Mouse (Mus musculus) hindbrain, embryonic 15.5 days (tissue): Measurements from ENCODE around the gene Bok. TPM values are rescaled to one million over a fixed set of nuclear protein-coding genes. Genes with fewer than 3 reads are reported as not detected.

Experiments used
- ATAC-seq: fragments of 200-750 bp; cut with Nextera tagmentation; 2 replicates; pipeline ENCODE4 v1.8.0; 2017; ENCODE audit warnings: low read depth, moderate number of reproducible peaks, moderate TSS enrichment; ENCODE audit not compliant: low FRiP score
- H3K27ac ChIP-seq: fragments of 300-500 bp; sonication (generic); replicated peaks from 2 replicates; pipeline ENCODE4 v1.5.1; 2015; ENCODE audit warnings: mild to moderate bottlenecking, inconsistent platforms
- H3K27me3 ChIP-seq: fragments of 300-500 bp; sonication (generic); 2 replicates; pipeline ENCODE4 v1.6.1; 2015; ENCODE audit warnings: control low read depth, inconsistent platforms
- H3K36me3 ChIP-seq: fragments of 300-500 bp; sonication (generic); 2 replicates; pipeline ENCODE4 v1.6.1; 2015; ENCODE audit warnings: control low read depth, inconsistent platforms
- H3K4me1 ChIP-seq: fragments of 300-500 bp; sonication (generic); replicated peaks from 2 replicates; pipeline ENCODE4 v1.6.1; 2015; ENCODE audit warnings: control low read depth, inconsistent platforms
- H3K4me2 ChIP-seq: fragments of 300-500 bp; sonication (generic); 2 replicates; pipeline ENCODE4 v1.6.1; 2015; ENCODE audit warnings: moderate library complexity, mild to moderate bottlenecking, inconsistent platforms
- H3K4me3 ChIP-seq: fragments of 300-500 bp; sonication (generic); 2 replicates; pipeline ENCODE4 v1.5.1; 2015; ENCODE audit warnings: mild to moderate bottlenecking, inconsistent platforms
- H3K9ac ChIP-seq: fragments of 300-500 bp; sonication (generic); 2 replicates; pipeline ENCODE4 v1.6.1; 2015; ENCODE audit warnings: inconsistent platforms
- H3K9me3 ChIP-seq: fragments of 300-500 bp; sonication (generic); 2 replicates; pipeline ENCODE4 v1.6.1; 2016; ENCODE audit warnings: control low read depth, inconsistent platforms
- WGBS: fragments of 180-500 bp; shearing (Covaris S2); methylation state at CpG from one replicate; pipeline ENCODE4 v1.1.7; 2015; 5-methylcytosine and 5-hydroxymethylcytosine counted together
- polyA plus RNA-seq: library from polyadenylated mRNA; unstranded; fragments of >200 nt; fragmentation: Nextera tagmentation; extraction: Ambion mirVana; gene quantifications from 2 replicates; pipeline ENCODE4 v1.2.1, GENCODE M21; 2015

Bok gene
- polyA plus RNA-seq, 1 experiment from 2014 or later, result 108 TPM

DNA sequence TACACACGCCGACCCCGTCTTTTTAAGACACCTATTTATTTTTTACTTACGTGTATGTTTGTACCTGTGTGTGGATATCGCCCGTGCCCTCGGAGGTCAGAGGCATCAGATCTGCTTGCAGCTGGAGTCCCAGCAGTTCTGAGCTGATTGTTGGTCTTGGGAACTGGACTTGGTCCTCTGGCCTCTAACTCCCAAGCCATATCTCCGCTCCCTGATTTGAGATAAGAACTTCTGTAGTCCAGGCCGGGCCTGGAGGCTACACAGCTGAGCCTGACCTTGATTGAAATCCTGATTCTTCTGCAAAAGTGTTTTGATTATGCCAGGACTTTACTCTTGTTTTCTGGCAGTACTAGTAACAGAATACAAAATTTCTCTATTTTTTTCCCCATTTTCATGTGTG is 7.3 kb downstream of the Bok start:
- H3K36me3 ChIP-seq, result peaks cover 15% of the 10 kb centered on the region; the same call in 1 of the 2 replicates
- H3K9ac ChIP-seq, result no peak overlapping the region
- H3K4me3 ChIP-seq, result no peak overlapping the region
- H3K4me2 ChIP-seq, result no peak overlapping the region
- H3K4me1 ChIP-seq, result peaks cover 12% of the 10 kb centered on the region
- no peak overlapping the region for H3K27ac ChIP-seq
- WGBS, result 97% methylated on average over 9 of the region's 9 CpGs
- no peaks in the 10 kb centered on the region for H3K9me3 ChIP-seq
- no peak for ATAC-seq
- H3K27me3 ChIP-seq, result no peaks in the 10 kb centered on the region

DNA sequence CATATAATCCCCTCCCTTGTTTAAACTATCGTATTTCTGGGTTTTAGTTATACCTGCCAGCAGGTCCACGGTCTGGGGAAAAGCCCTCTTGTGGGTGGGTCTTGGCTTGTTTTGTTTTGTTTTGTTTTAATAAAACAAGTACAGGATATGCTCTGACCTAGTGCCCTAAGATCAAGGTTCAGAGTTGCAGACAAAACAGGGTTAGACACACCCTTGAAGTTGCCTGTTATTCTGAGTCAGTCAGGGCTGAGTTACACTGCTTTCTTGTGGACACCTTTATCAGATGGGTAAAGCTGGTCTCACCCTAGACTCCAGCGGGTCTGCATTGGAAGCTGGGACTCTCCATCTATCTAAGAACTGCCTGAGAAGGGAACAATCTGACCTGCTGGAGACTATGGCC is 8.0 kb downstream of the Bok start:
- H3K9me3 ChIP-seq, result no peaks in the 10 kb centered on the region
- WGBS, result 92% methylated on average over 3 of the region's 3 CpGs
- ATAC-seq, result no peak
- no peak overlapping the region for H3K4me3 ChIP-seq
- peaks cover 15% of the 10 kb centered on the region; the same call in 1 of the 2 replicates for H3K36me3 ChIP-seq
- no peak overlapping the region for H3K9ac ChIP-seq
- H3K27ac ChIP-seq, result no peak overlapping the region
- peaks cover 5% of the 10 kb centered on the region for H3K4me1 ChIP-seq
- H3K27me3 ChIP-seq, result no peaks in the 10 kb centered on the region
- no peak overlapping the region for H3K4me2 ChIP-seq

DNA sequence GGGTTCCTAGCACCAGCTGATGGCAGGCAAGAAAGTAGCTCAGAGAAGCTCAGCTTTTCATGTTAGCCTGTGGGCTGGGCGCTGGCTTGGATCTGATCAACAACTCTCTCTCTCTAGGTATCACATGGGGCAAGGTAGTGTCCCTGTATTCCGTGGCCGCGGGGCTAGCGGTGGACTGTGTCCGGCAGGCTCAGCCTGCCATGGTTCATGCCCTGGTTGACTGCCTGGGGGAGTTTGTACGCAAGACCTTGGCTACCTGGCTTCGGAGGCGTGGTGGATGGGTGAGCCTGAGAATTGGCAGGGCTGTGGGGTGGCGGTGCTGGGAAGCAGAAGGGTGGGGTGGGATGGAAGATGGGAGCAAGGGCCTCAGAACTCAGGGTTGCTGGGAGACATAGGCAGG is 8.5 kb downstream of the Bok start:
- Histone ChIP-seq H3K36me3 (peaks cover 15% of the 10 kb centered on the region; the same call in 1 of the 2 replicates), H3K4me1 (peaks cover under 1% of the 10 kb centered on the region; the same call in 1 of the 2 replicates), H3K9me3 (no peaks in the 10 kb centered on the region), H3K9ac (no peak overlapping the region), H3K4me2 (no peak overlapping the region), H3K4me3 (no peak overlapping the region), H3K27ac (no peak overlapping the region), H3K27me3 (no peaks in the 10 kb centered on the region)
- 97% methylated on average over 10 of the region's 10 CpGs for WGBS
- ATAC-seq, result no peak

DNA sequence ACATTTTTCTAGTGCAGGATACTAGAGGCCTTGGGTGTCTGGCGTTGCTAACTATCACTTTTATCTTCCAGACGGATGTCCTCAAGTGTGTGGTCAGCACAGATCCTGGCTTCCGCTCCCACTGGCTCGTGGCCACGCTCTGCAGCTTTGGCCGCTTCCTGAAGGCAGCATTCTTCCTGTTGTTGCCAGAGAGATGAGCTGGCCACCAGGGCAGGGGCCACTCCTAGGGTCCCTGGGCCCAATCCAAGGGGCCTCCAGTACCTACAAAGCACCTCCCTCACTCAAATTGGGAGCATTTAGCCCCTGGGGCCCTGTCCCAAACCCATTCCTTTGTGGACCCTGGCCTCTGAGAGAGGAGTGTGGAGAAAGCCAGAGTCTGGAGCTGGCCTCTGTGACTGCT is 9.5 kb downstream of the Bok start:
- no peaks in the 10 kb centered on the region for H3K4me1 ChIP-seq
- H3K4me3 ChIP-seq, result no peak overlapping the region
- H3K36me3 ChIP-seq, result peaks cover 15% of the 10 kb centered on the region; the same call in 1 of the 2 replicates
- no peak for ATAC-seq
- no peaks in the 10 kb centered on the region for H3K9me3 ChIP-seq
- H3K4me2 ChIP-seq, result no peak overlapping the region
- 83% methylated on average over 6 of the region's 6 CpGs for WGBS
- no peak overlapping the region for H3K9ac ChIP-seq
- no peaks in the 10 kb centered on the region for H3K27me3 ChIP-seq
- H3K27ac ChIP-seq, result no peak overlapping the region

DNA sequence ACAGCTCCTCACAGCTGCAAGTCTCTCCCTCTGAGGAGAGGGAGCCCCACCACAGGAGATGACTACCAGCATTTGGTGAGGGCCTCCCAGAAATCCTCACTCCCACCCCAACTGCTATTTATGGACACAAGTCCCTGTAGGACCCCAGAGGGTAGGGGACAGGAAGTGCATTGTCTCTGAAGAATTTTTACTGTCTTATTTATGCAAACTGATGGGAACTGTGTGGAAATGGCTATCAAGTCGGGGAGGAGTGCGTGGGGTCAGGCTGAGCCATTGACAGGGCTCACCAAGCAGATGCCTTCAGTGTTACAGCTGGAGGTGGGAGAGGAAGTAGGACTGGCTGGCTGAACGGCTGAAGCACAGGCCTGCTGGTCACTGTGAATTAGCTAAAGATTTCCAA is 11.9 kb downstream of the Bok start:
- no peaks in the 10 kb centered on the region for H3K4me1 ChIP-seq
- no peak overlapping the region for H3K27ac ChIP-seq
- H3K36me3 ChIP-seq, result 0 out of 2 replicates have a peak, but pooled peaks cover 12% of the 10 kb centered on the region
- no peaks in the 10 kb centered on the region for H3K9me3 ChIP-seq
- ATAC-seq, result no peak
- H3K27me3 ChIP-seq, result no peaks in the 10 kb centered on the region
- 64% methylated on average over 3 of the region's 3 CpGs for WGBS
- no peak overlapping the region for H3K9ac ChIP-seq
- no peak overlapping the region for H3K4me3 ChIP-seq
- no peak overlapping the region for H3K4me2 ChIP-seq

DNA sequence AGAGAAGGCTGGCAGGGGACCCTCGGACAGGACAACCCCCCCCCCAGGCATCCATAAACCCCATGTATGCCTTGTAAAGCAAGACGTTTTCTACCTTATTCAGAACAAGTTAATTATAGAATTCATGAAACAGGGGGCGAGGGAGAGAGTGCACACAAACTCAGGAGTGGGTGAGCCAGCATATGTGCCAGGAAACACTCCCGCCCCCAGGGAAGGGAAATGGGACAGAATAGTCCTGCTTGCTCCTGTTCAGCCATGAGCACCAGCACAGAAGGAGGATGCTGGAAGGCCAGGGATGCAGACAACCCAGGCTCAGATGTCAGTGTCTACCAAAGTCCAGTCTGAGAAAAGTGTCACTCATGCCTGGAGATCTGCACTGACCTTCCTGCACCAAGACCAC is 13.7 kb downstream of the Bok start:
- no peaks in the 10 kb centered on the region for H3K4me1 ChIP-seq
- H3K4me2 ChIP-seq, result no peak overlapping the region
- no peak for ATAC-seq
- no peaks in the 10 kb centered on the region for H3K27me3 ChIP-seq
- no peak overlapping the region for H3K4me3 ChIP-seq
- no peak overlapping the region for H3K9ac ChIP-seq
- H3K27ac ChIP-seq, result no peak overlapping the region
- H3K9me3 ChIP-seq, result no peaks in the 10 kb centered on the region
- 84% methylated on average over 4 of the region's 4 CpGs for WGBS
- H3K36me3 ChIP-seq, result peaks cover 13% of the 10 kb centered on the region; the same call in 1 of the 2 replicates

DNA sequence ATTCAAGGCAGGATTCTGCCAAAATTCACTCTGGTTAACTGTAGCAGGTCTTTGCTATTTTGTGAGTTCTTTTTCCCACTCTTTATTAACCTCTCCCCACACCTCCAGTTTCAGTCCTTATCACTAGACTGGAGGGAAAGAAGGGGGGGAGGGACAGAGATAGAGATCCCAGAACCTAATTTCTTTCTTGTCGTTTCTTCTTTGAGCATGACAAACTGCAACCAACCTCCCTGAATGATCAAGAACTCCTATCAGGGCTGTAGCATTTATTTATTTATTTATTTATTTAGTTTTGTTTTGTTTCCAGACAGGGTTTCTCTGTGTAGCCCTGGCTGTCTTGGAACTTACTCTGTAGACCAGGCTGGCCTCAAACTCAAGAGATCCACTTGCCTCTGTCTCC is 16.6 kb downstream of the Bok start:
- WGBS, result 90% methylated on average over 1 of the region's 1 CpGs
- H3K4me1 ChIP-seq, result no peaks in the 10 kb centered on the region

DNA sequence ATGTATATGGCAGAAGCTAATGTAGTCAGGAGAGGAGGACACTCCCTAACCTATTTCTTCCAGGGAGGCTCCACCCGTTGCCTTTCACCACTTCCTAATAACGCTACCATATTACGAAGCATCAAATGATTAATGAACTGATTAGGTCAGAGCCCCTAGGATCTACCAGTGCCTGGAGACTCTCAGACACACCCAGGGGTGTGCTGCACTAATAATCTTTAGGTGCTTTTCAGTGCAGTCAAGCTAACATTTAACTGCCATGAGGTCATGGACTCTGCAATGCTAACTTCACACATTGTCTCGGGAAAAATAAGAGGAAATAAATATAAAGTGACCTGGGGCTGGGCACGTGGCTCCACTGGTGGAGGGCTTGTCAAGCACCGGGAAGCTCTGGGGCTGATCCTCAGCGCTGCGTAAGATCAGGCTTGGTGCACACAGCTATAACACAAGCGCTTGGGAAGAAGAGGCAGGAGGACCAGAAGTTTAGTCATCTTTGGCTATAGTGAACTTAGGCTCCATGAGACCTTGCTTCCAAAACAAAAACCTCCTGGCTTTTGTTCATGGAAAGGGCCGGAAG is 18.1 kb downstream of the Bok start:
- WGBS, result 96% methylated on average over 10 of the region's 10 CpGs
- ATAC-seq, result no peak
- Histone ChIP-seq H3K27ac (no peak overlapping the region), H3K27me3 (no peaks in the 10 kb centered on the region), H3K36me3 (peaks cover 15% of the 10 kb centered on the region; the same call in 1 of the 2 replicates), H3K9ac (no peak overlapping the region), H3K4me2 (no peak overlapping the region), H3K9me3 (no peaks in the 10 kb centered on the region), H3K4me3 (no peak overlapping the region), H3K4me1 (no peaks in the 10 kb centered on the region)

More for the DNA sequence above, 16.6 kb downstream of the Bok start:
- H3K27me3 ChIP-seq, result no peaks in the 10 kb centered on the region
- H3K9ac ChIP-seq, result no peak overlapping the region
- no peak overlapping the region for H3K4me2 ChIP-seq
- H3K36me3 ChIP-seq, result peaks cover 10% of the 10 kb centered on the region; the same call in 1 of the 2 replicates
- H3K4me3 ChIP-seq, result no peak overlapping the region
- H3K27ac ChIP-seq, result no peak overlapping the region
- ATAC-seq, result no peak
- no peaks in the 10 kb centered on the region for H3K9me3 ChIP-seq

DNA sequence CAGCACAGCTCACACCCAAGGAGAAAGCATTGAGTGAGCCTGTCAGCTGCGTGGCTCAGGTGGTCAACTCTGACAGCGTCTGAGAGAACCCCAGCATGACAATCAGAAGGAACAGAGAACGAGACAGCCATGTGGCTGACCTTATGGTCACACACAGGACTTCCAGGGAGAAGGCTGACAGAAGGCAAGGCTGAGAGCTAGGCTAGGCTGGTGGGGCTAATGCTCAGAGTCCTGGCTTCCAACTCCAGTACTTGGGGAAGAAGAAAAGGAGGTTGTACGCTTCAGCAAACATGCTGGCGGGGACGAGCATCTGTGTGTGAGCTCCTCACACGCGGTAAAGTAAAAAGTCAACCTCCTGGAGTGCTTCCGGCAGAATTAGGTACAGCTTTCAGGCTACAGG is 18.9 kb downstream of the Bok start:
- H3K4me2 ChIP-seq, result no peak overlapping the region
- H3K4me1 ChIP-seq, result no peaks in the 10 kb centered on the region
- no peaks in the 10 kb centered on the region for H3K9me3 ChIP-seq
- peaks cover 15% of the 10 kb centered on the region; the same call in 1 of the 2 replicates for H3K36me3 ChIP-seq
- no peak for ATAC-seq
- no peak overlapping the region for H3K9ac ChIP-seq
- 82% methylated on average over 9 of the region's 9 CpGs for WGBS
- H3K4me3 ChIP-seq, result no peak overlapping the region
- no peak overlapping the region for H3K27ac ChIP-seq
- H3K27me3 ChIP-seq, result no peaks in the 10 kb centered on the region

DNA sequence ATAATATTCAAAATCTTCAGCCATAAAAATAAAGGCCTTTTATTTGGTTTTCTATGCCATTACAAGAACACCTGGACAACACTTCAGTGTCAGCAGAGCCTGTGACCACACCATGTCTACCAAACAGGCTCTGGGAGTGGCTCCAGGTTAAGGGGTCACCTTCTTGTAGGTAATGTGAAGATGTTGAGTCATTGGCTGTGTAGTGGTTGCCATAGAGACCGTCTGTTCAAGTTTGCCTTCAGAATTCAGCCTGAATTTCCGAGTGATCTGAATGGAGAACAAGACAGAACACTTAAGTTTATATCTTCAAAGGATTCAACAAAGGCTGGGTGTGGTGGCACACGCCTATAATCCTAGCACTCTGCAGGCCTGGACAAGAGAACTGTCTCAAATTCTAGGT is 19.9 kb downstream of the Bok start:
- H3K9me3 ChIP-seq, result no peaks in the 10 kb centered on the region
- no peak for ATAC-seq
- no peak overlapping the region for H3K9ac ChIP-seq
- peaks cover 15% of the 10 kb centered on the region; the same call in 1 of the 2 replicates for H3K36me3 ChIP-seq
- no peak overlapping the region for H3K27ac ChIP-seq
- no peak overlapping the region for H3K4me2 ChIP-seq
- WGBS, result 72% methylated on average over 3 of the region's 3 CpGs
- no peaks in the 10 kb centered on the region for H3K27me3 ChIP-seq
- no peak overlapping the region for H3K4me3 ChIP-seq
- H3K4me1 ChIP-seq, result no peaks in the 10 kb centered on the region

DNA sequence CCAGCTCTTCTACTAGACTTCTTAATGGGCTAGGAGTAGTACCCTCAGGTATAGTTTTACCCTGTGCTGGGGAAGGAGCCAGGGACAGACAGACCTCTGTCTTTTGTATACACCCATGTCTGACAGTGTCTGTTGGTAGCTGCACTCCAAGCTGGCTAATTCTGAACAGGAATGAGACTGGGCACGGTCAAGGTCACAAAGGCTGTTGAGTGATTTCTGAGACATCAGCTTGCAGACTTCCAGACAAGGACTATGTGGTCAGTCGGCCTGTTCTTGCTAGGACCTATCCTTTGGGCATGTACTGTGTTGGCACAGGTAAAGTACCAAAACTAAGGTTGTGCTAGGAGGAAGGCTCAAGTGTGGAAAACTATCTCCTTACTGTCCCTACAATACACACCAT is 30.7 kb downstream of the Bok start:
- peaks cover 21% of the 10 kb centered on the region for H3K36me3 ChIP-seq
- H3K4me1 ChIP-seq, result no peaks in the 10 kb centered on the region
- H3K9me3 ChIP-seq, result no peaks in the 10 kb centered on the region
- ATAC-seq, result no peak
- H3K4me2 ChIP-seq, result no peak overlapping the region
- no peaks in the 10 kb centered on the region for H3K27me3 ChIP-seq
- no peak overlapping the region for H3K4me3 ChIP-seq
- WGBS, result 88% methylated on average over 2 of the region's 2 CpGs
- no peak overlapping the region for H3K9ac ChIP-seq
- H3K27ac ChIP-seq, result no peak overlapping the region

DNA sequence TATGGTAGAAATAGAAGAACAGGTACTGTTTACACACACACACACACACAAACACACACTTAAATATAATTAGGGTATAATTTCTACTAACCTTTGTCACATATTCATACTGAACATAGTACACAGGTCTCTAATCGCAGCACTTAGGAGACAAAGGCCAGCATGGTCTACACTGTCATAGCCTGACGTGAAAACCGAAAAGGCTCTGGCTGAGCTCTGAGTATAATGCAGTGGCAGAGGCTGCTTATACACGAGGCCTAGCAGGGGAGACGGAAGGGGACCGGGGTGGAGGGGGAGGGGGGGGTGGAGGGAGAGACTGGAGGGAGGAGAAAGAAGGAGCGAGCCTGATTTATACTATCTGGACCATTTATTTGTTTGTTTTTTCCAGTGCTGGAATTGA is 36.1 kb downstream of the Bok start:
- Histone ChIP-seq H3K9ac (no peak overlapping the region), H3K4me2 (no peak overlapping the region), H3K27me3 (no peaks in the 10 kb centered on the region), H3K4me1 (no peaks in the 10 kb centered on the region), H3K4me3 (no peak overlapping the region), H3K36me3 (peaks cover 8% of the 10 kb centered on the region), H3K27ac (no peak overlapping the region), H3K9me3 (no peaks in the 10 kb centered on the region)
- WGBS, result 56% methylated on average over 7 of the region's 7 CpGs
- ATAC-seq, result no peak

DNA sequence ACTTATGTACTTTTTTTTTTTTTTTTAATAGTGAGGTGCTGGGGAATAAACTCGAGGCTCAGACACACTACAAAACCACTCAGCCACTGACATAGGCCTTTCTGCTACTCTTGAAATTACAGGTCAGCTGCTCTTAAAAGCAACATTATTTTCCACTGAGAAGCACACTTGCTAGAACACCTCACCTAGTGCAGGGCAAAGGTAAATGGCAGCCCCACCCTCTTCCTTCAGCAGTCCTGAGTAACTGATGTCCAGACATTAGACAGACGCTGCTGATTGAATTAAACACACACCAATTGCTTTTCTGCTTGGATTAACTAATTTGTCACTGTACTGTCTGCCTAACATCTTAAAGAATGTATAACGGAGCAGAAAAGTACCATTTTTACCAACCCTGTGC is 39.2 kb downstream of the Bok start:
- WGBS, result 81% methylated on average over 3 of the region's 3 CpGs
- H3K36me3 ChIP-seq, result peaks cover 7% of the 10 kb centered on the region
- no peak overlapping the region for H3K4me3 ChIP-seq
- no peaks in the 10 kb centered on the region for H3K9me3 ChIP-seq
- H3K27me3 ChIP-seq, result no peaks in the 10 kb centered on the region
- ATAC-seq, result no peak
- H3K4me2 ChIP-seq, result no peak overlapping the region
- H3K4me1 ChIP-seq, result no peaks in the 10 kb centered on the region
- H3K27ac ChIP-seq, result no peak overlapping the region
- H3K9ac ChIP-seq, result no peak overlapping the region
